Mouse (Mus musculus): ENCODE measurements at regions not wholly inside any gene's neighbourhood (a gene's known extent, or its start where the extent isn't known, plus 50 kb on each side); places are given as distances from the start of the nearest gene placed in this dataset.

DNA sequence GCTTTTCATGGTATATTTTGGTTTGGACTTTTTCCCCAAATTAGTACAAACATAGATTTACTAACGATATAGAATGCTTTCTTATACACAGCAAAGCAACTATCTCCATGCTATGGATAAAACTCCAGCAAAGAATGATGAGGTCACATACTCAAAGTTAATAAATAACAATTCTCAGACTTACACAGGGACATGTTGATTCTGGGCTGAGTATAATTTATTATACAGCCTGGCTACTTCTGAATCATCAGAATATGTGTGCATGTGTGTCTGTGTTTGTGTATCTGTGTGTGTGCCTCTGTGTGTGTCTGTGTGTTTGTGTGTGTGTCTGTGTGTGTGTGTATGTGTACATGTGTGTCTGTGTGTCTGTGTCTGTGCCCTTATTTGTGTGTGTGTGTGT is 314.1 kb upstream of the N6amt1 start:
- intact Hi-C loops (cut with DNase I), result loop anchor here (10.0 kb wide), 1 partner anchor 275 kb away; no protein-coding TSS in a partner anchor
- no peak for TF ChIP-seq POLR2A (IDR thresholded peaks at IDR 0.05; ENCODE audit: insufficient read depth, low read depth, low read length)

DNA sequence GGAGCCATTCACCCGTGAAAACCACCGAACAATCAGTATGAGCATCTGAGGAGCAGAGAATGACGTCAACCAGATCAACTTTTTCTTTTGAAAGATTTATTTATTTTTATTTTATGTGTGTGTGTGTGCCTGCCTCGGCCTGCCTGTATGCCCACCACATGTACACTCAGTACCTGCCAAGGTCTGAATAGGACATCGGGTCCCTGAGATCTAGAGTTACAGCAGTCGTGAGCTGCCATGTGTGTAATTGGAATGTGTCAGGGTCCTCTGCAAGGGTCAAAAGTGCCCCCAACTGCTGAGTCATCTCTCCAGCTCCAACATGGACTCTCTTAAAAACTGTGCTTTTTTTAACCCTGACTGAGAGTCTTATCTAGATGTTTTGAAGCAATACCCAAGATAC is 316.9 kb upstream of the N6amt1 start:
- TF ChIP-seq POLR2A (IDR thresholded peaks at IDR 0.05; ENCODE audit: insufficient read depth, low read depth, low read length) (no peak), CTCF (IDR thresholded peaks at IDR 0.05) (no peak), EP300 (IDR thresholded peaks at IDR 0.05; ENCODE audit: insufficient read depth, low read depth, low read length) (no peak)
- H3K27me3 ChIP-seq (ENCODE audit: control insufficient read depth, insufficient read depth, low read length), result no peaks in the 10 kb centered on the region
- no peaks in the 10 kb centered on the region for H3K4me1 ChIP-seq (ENCODE audit: control insufficient read depth, insufficient read depth, low read length)
- H3K9ac ChIP-seq (ENCODE audit: low read depth, low read length), result no peak overlapping the region
- WGBS, result 79% methylated on average over 6 of the region's 6 CpGs
- intact Hi-C loops (cut with DNase I), result no loop called here
- no peak for DNase-seq
- H3K79me2 ChIP-seq (replicated peaks; ENCODE audit: control insufficient read depth, insufficient read depth, low read length), result no peaks in the 10 kb centered on the region
- H3K36me3 ChIP-seq (ENCODE audit: control insufficient read depth, insufficient read depth, low read length), result no peaks in the 10 kb centered on the region
- H3K4me3 ChIP-seq, result no peak overlapping the region
- no peak overlapping the region for H3K27ac ChIP-seq

More for the DNA sequence above, 314.1 kb upstream of the N6amt1 start:
- H3K9ac ChIP-seq (ENCODE audit: low read depth, low read length), result no peak overlapping the region
- no peak for DNase-seq
- H3K27ac ChIP-seq, result no peak overlapping the region
- H3K79me2 ChIP-seq (replicated peaks; ENCODE audit: control insufficient read depth, insufficient read depth, low read length), result no peaks in the 10 kb centered on the region
- no peaks in the 10 kb centered on the region for H3K4me1 ChIP-seq (ENCODE audit: control insufficient read depth, insufficient read depth, low read length)
- no peaks in the 10 kb centered on the region for H3K36me3 ChIP-seq (ENCODE audit: control insufficient read depth, insufficient read depth, low read length)
- H3K27me3 ChIP-seq (ENCODE audit: control insufficient read depth, insufficient read depth, low read length), result no peaks in the 10 kb centered on the region
- WGBS, result 87% methylated on average over 1 of the region's 1 CpGs
- no peak overlapping the region for H3K4me3 ChIP-seq

GRCm38 (mm10) chr16:87031836-87032235 is 322.1 kb upstream of the N6amt1 start:
- Histone ChIP-seq H3K4me1 (ENCODE audit: control insufficient read depth, insufficient read depth, low read length) (no peaks in the 10 kb centered on the region), H3K27ac (no peak overlapping the region), H3K9ac (ENCODE audit: low read depth, low read length) (no peak overlapping the region), H3K36me3 (ENCODE audit: control insufficient read depth, insufficient read depth, low read length) (no peaks in the 10 kb centered on the region), H3K27me3 (ENCODE audit: control insufficient read depth, insufficient read depth, low read length) (no peaks in the 10 kb centered on the region), H3K4me3 (no peak overlapping the region), H3K79me2 (replicated peaks; ENCODE audit: control insufficient read depth, insufficient read depth, low read length) (no peaks in the 10 kb centered on the region)
- WGBS, result 67% methylated on average over 3 of the region's 3 CpGs
- no peak for DNase-seq
- intact Hi-C loops (cut with DNase I), result no loop called here
- TF ChIP-seq POLR2A (IDR thresholded peaks at IDR 0.05; ENCODE audit: insufficient read depth, low read depth, low read length) (no peak), CTCF (IDR thresholded peaks at IDR 0.05) (no peak), EP300 (IDR thresholded peaks at IDR 0.05; ENCODE audit: insufficient read depth, low read depth, low read length) (no peak)

- intact Hi-C loops (cut with DNase I), result no loop called here
- WGBS, result 56% methylated on average over 5 of the region's 5 CpGs
- TF ChIP-seq EP300 (IDR thresholded peaks at IDR 0.05; ENCODE audit: insufficient read depth, low read depth, low read length), result no peak
- TF ChIP-seq CTCF (IDR thresholded peaks at IDR 0.05), result no peak
- no peak for TF ChIP-seq POLR2A (IDR thresholded peaks at IDR 0.05; ENCODE audit: insufficient read depth, low read depth, low read length)
- H3K27ac ChIP-seq, result no peak overlapping the region
- no peaks in the 10 kb centered on the region for H3K36me3 ChIP-seq (ENCODE audit: control insufficient read depth, insufficient read depth, low read length)
- no peak overlapping the region for H3K9ac ChIP-seq (ENCODE audit: low read depth, low read length)
- DNase-seq, result no peak
- H3K4me3 ChIP-seq, result no peak overlapping the region
- H3K79me2 ChIP-seq (replicated peaks; ENCODE audit: control insufficient read depth, insufficient read depth, low read length), result no peaks in the 10 kb centered on the region
- H3K4me1 ChIP-seq (ENCODE audit: control insufficient read depth, insufficient read depth, low read length), result no peaks in the 10 kb centered on the region
- no peaks in the 10 kb centered on the region for H3K27me3 ChIP-seq (ENCODE audit: control insufficient read depth, insufficient read depth, low read length)
Measured at GRCm38 (mm10) chr16:87028516-87029145, 325.4 kb upstream of the N6amt1 start.

- DNase-seq, result no peak
- TF ChIP-seq EP300 (IDR thresholded peaks at IDR 0.05; ENCODE audit: insufficient read depth, low read depth, low read length) (no peak), CTCF (IDR thresholded peaks at IDR 0.05) (no peak), POLR2A (IDR thresholded peaks at IDR 0.05; ENCODE audit: insufficient read depth, low read depth, low read length) (no peak)
- Histone ChIP-seq H3K4me1 (ENCODE audit: control insufficient read depth, insufficient read depth, low read length) (no peaks in the 10 kb centered on the region), H3K9ac (ENCODE audit: low read depth, low read length) (no peak overlapping the region), H3K27ac (no peak overlapping the region), H3K79me2 (replicated peaks; ENCODE audit: control insufficient read depth, insufficient read depth, low read length) (no peaks in the 10 kb centered on the region), H3K27me3 (ENCODE audit: control insufficient read depth, insufficient read depth, low read length) (no peaks in the 10 kb centered on the region), H3K36me3 (ENCODE audit: control insufficient read depth, insufficient read depth, low read length) (no peaks in the 10 kb centered on the region), H3K4me3 (no peak overlapping the region)
- intact Hi-C loops (cut with DNase I), result no loop called here
- 47% methylated on average over 1 of the region's 1 CpGs for WGBS
Measured at GRCm38 (mm10) chr16:87027621-87028020, 326.4 kb upstream of the N6amt1 start.

GRCm38 (mm10) chr16:87022041-87022440 is 331.9 kb upstream of the N6amt1 start:
- 87% methylated on average over 4 of the region's 4 CpGs for WGBS
- no peaks in the 10 kb centered on the region for H3K36me3 ChIP-seq (ENCODE audit: control insufficient read depth, insufficient read depth, low read length)
- intact Hi-C loops (cut with DNase I), result no loop called here

More at GRCm38 (mm10) chr16:87022041-87022440, 331.9 kb upstream of the N6amt1 start:
- H3K27ac ChIP-seq, result no peak overlapping the region
- no peak for DNase-seq
- H3K79me2 ChIP-seq (replicated peaks; ENCODE audit: control insufficient read depth, insufficient read depth, low read length), result no peaks in the 10 kb centered on the region
- TF ChIP-seq CTCF (IDR thresholded peaks at IDR 0.05) (no peak), POLR2A (IDR thresholded peaks at IDR 0.05; ENCODE audit: insufficient read depth, low read depth, low read length) (no peak), EP300 (IDR thresholded peaks at IDR 0.05; ENCODE audit: insufficient read depth, low read depth, low read length) (no peak)
- no peaks in the 10 kb centered on the region for H3K4me1 ChIP-seq (ENCODE audit: control insufficient read depth, insufficient read depth, low read length)
- no peaks in the 10 kb centered on the region for H3K27me3 ChIP-seq (ENCODE audit: control insufficient read depth, insufficient read depth, low read length)
- H3K4me3 ChIP-seq, result no peak overlapping the region
- no peak overlapping the region for H3K9ac ChIP-seq (ENCODE audit: low read depth, low read length)

All from heart, adult 2 months (tissue).